Mouse (Mus musculus) lung, adult 18-20 months (tissue): ENCODE measurements around the gene Samd13.

Experiments used
- DNase-seq, 2 experiments: peaks; one replicate each; pipeline ENCODE4 v3.0.0; 2022; ENCODE audit warnings: mixed read lengths in 2 of 2

Samd13 gene

GRCm38 (mm10) chr3:146661907-146662306, 23.5 kb downstream of the Samd13 start:
- no peak for DNase-seq

GRCm38 (mm10) chr3:146661001-146661400, 24.4 kb downstream of the Samd13 start:
- no peak for DNase-seq

- DNase-seq: no peak
These were observed 26.1 kb downstream of the Samd13 start for GRCm38 (mm10) chr3:146659321-146659720.

GRCm38 (mm10) chr3:146658061-146658639, 27.2 kb downstream of the Samd13 start:
- DNase-seq: no peak

GRCm38 (mm10) chr3:146657433-146657832, 28.0 kb downstream of the Samd13 start:
- DNase-seq: peak in 1 of 2 experiments; percentile 4

GRCm38 (mm10) chr3:146655111-146655577, 30.2 kb downstream of the Samd13 start:
- DNase-seq: no peak

- no peak for DNase-seq
These were observed 31.7 kb downstream of the Samd13 start for GRCm38 (mm10) chr3:146653692-146654091.

- no peak for DNase-seq
These were observed 33.0 kb downstream of the Samd13 start for GRCm38 (mm10) chr3:146652431-146652830.

GRCm38 (mm10) chr3:146651217-146651616, 34.2 kb downstream of the Samd13 start, which contains the start of gene 4930503B20Rik:
Gene 4930503B20Rik (minus strand): TSS chr3:146651317.
- no peak for DNase-seq

GRCm38 (mm10) chr3:146650716-146651115, 34.7 kb downstream of the Samd13 start:
- DNase-seq: no peak

GRCm38 (mm10) chr3:146649311-146649894, 36.0 kb downstream of the Samd13 start:
- no peak for DNase-seq

GRCm38 (mm10) chr3:146641818-146642427, 43.5 kb downstream of the Samd13 start:
- no peak for DNase-seq

GRCm38 (mm10) chr3:146632506-146632905, 52.9 kb downstream of the Samd13 start:
- DNase-seq: no peak

- DNase-seq: no peak
These were observed 57.0 kb downstream of the Samd13 start for GRCm38 (mm10) chr3:146628227-146628982.

GRCm38 (mm10) chr3:146625766-146626165, 59.6 kb downstream of the Samd13 start:
- DNase-seq: no peak

GRCm38 (mm10) chr3:146621966-146622365, 63.4 kb downstream of the Samd13 start:
- no peak for DNase-seq

- DNase-seq: no peak
These were observed 64.7 kb downstream of the Samd13 start for GRCm38 (mm10) chr3:146620555-146621249.

GRCm38 (mm10) chr3:146620101-146620500, 65.3 kb downstream of the Samd13 start:
- DNase-seq: no peak

- DNase-seq: no peak
These were observed 67.0 kb downstream of the Samd13 start for GRCm38 (mm10) chr3:146618357-146618756.

GRCm38 (mm10) chr3:146617946-146618345, 67.4 kb downstream of the Samd13 start:
- DNase-seq: no peak

- DNase-seq: no peak
These were observed 68.7 kb downstream of the Samd13 start for GRCm38 (mm10) chr3:146616533-146617283.

- no peak for DNase-seq
These were observed 69.9 kb downstream of the Samd13 start, which contains the start of gene Dnase2b for GRCm38 (mm10) chr3:146615496-146615895. Gene Dnase2b (minus strand): TSS chr3:146615596.
